Mouse (Mus musculus): ENCODE data around the gene Tmem270. TPM values are rescaled to one million over a fixed set of nuclear protein-coding genes. Genes with fewer than 3 reads are reported as not detected.

Gene Tmem270
- polyA plus RNA-seq, 1 experiment = 293 TPM

DNA sequence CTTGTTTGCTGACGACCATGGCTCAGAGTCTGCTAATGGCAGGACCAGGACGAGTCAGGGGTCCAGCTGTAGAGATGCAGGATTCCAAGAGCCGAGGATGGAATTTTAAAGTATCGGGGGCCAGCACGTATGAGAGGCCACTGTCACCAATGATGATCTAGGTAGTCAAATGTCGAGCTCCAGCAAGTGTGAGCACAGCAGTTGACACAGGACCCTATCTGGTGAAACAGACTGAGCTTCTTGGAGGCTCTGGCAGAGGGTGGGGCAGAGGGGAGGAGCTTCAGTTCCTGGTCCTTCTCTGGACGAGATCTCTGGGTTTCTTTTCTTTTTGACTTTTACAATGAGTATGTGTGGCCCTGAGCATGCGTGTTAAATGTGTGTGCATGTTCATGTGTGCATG lies 8.8 kb upstream of the Tmem270 start, which contains the start of gene Cldn13:
Gene Cldn13, minus strand, starts transcription at position 216 of the 400 bp plus-strand sequence.
- no peak for TF ChIP-seq POLR2A (IDR thresholded peaks at IDR 0.05; ENCODE audit: control insufficient read depth, low read depth, low read length)
- no peak for TF ChIP-seq CTCF (IDR thresholded peaks at IDR 0.05; ENCODE audit: control insufficient read depth, insufficient read depth, insufficient replicate concordance, low read depth, low read length)
- Histone ChIP-seq H3K4me3 (ENCODE audit: control insufficient read depth, low read depth, low read length) (peak within 1 kb of the TSS; percentile 56), H3K36me3 (ENCODE audit: control insufficient read depth, insufficient read depth, low read length) (no peaks in the 10 kb centered on the region), H3K4me1 (ENCODE audit: control insufficient read depth, insufficient read depth, low read length) (peaks cover 2% of the 10 kb centered on the region; the same call in 1 of the 2 replicates), H3K27ac (ENCODE audit: control insufficient read depth, insufficient read depth, low read depth, low read length) (no peak within 1 kb of the TSS), H3K27me3 (ENCODE audit: control insufficient read depth, insufficient read depth, low read length) (no peaks in the 10 kb centered on the region)

DNA sequence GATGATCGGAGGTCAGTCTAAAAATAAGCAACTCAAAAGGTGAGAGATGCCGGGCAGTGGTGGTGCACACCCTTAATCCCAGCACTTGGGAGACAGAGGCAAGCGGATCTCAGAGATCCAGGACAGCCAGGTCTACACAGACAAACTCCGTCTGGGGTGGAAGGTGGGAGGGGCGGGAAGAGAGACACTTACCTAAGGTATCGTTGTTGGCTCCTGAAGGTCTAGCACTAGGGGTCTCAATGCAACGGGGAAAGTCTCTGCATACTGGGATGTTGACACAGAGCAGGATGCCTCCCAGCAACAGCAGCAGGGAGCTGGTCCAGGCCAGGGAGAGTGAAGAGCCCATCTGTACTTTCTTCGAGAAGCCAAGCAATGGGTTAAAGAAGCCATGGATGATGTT lies 8.0 kb upstream of the Tmem270 start:
- H3K27me3 ChIP-seq (ENCODE audit: control insufficient read depth, insufficient read depth, low read length) = no peaks in the 10 kb centered on the region
- H3K27ac ChIP-seq (ENCODE audit: control insufficient read depth, insufficient read depth, low read depth, low read length) = no peak overlapping the region
- no peaks in the 10 kb centered on the region for H3K36me3 ChIP-seq (ENCODE audit: control insufficient read depth, insufficient read depth, low read length)
- H3K4me3 ChIP-seq (ENCODE audit: control insufficient read depth, low read depth, low read length) = peak overlapping the region; percentile 56
- no peak for TF ChIP-seq CTCF (IDR thresholded peaks at IDR 0.05; ENCODE audit: control insufficient read depth, insufficient read depth, insufficient replicate concordance, low read depth, low read length)
- TF ChIP-seq POLR2A (IDR thresholded peaks at IDR 0.05; ENCODE audit: control insufficient read depth, low read depth, low read length) = no peak
- H3K4me1 ChIP-seq (ENCODE audit: control insufficient read depth, insufficient read depth, low read length) = peaks cover 2% of the 10 kb centered on the region; the same call in 1 of the 2 replicates

DNA sequence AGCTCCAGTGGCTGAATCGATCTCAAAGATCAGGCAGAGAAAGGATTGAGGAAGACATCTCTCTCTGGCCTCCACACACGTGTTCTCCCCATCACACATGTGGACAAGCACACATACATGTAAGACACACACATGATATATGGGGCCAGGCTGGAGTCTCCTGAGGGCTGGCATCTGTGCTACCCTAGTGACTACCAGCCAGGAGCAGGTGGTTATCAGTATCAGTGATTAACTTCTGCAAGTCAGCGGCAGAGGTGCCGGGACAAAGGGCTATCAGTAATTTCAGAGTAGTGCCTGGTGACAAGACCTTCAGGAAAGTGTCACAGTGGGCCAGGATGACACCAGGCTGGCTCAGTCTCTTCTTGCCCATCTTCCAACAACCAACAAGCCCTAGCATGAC lies 7.2 kb upstream of the Tmem270 start:
- peaks cover 2% of the 10 kb centered on the region; the same call in 1 of the 2 replicates for H3K4me1 ChIP-seq (ENCODE audit: control insufficient read depth, insufficient read depth, low read length)
- H3K27me3 ChIP-seq (ENCODE audit: control insufficient read depth, insufficient read depth, low read length) = no peaks in the 10 kb centered on the region
- no peaks in the 10 kb centered on the region for H3K36me3 ChIP-seq (ENCODE audit: control insufficient read depth, insufficient read depth, low read length)
- TF ChIP-seq POLR2A (IDR thresholded peaks at IDR 0.05; ENCODE audit: control insufficient read depth, low read depth, low read length) (no peak), CTCF (IDR thresholded peaks at IDR 0.05; ENCODE audit: control insufficient read depth, insufficient read depth, insufficient replicate concordance, low read depth, low read length) (no peak)
- H3K4me3 ChIP-seq (ENCODE audit: control insufficient read depth, low read depth, low read length) = peak overlapping the region; percentile 56
- H3K27ac ChIP-seq (ENCODE audit: control insufficient read depth, insufficient read depth, low read depth, low read length) = no peak overlapping the region

DNA sequence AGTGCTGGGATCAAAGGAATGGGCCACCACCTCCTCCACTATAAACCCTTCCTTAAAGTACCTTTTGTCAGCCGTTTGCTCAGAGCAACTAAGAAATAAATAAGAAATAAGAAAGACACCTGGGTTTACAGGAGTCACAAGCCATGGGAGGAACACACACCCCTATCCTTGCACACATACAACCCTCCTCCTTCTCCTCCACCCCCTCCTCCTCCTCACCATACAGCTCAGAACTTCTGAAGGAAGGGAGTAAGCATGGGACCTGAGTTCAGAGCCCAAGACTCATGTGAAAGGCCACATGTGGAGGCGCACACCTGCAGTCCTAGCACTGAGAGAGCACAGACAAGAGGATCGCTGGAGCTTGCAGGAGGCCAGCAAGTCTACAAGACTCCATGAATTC lies 6.8 kb upstream of the Tmem270 start:
- peaks cover 2% of the 10 kb centered on the region; the same call in 1 of the 2 replicates for H3K4me1 ChIP-seq (ENCODE audit: control insufficient read depth, insufficient read depth, low read length)
- TF ChIP-seq POLR2A (IDR thresholded peaks at IDR 0.05; ENCODE audit: control insufficient read depth, low read depth, low read length) = no peak
- no peak for TF ChIP-seq CTCF (IDR thresholded peaks at IDR 0.05; ENCODE audit: control insufficient read depth, insufficient read depth, insufficient replicate concordance, low read depth, low read length)

DNA sequence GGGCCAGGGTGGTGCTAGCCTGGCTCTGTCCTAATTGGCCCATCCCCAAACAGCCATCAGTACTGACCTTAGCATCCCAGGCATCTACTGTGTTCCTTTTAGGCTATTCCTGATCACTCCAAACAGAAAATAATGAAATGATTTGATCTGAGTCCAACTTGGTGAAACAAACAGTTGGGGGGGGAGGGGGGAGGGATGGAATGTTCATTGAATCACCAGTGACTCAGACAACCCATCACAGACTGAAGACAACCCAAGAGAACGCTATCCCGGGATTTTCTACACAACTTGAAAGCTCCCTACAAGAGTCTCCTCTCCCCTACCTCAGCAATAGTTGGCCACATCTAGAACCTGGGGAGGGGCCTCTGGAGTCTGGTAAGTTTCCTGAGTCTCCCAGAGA lies 5.4 kb upstream of the Tmem270 start:
- TF ChIP-seq POLR2A (IDR thresholded peaks at IDR 0.05; ENCODE audit: control insufficient read depth, low read depth, low read length) = no peak
- no peak for TF ChIP-seq CTCF (IDR thresholded peaks at IDR 0.05; ENCODE audit: control insufficient read depth, insufficient read depth, insufficient replicate concordance, low read depth, low read length)
- Histone ChIP-seq H3K4me3 (ENCODE audit: control insufficient read depth, low read depth, low read length) (0 out of 2 replicates have a peak overlapping the region, but pooled peaks have one; percentile 6), H3K27ac (ENCODE audit: control insufficient read depth, insufficient read depth, low read depth, low read length) (no peak overlapping the region), H3K27me3 (ENCODE audit: control insufficient read depth, insufficient read depth, low read length) (no peaks in the 10 kb centered on the region), H3K36me3 (ENCODE audit: control insufficient read depth, insufficient read depth, low read length) (no peaks in the 10 kb centered on the region), H3K4me1 (ENCODE audit: control insufficient read depth, insufficient read depth, low read length) (peaks cover 2% of the 10 kb centered on the region; the same call in 1 of the 2 replicates)

More for the DNA sequence above, 6.8 kb upstream of the Tmem270 start:
- H3K27me3 ChIP-seq (ENCODE audit: control insufficient read depth, insufficient read depth, low read length) = no peaks in the 10 kb centered on the region
- H3K4me3 ChIP-seq (ENCODE audit: control insufficient read depth, low read depth, low read length) = peak overlapping the region; percentile 56
- H3K27ac ChIP-seq (ENCODE audit: control insufficient read depth, insufficient read depth, low read depth, low read length) = no peak overlapping the region
- no peaks in the 10 kb centered on the region for H3K36me3 ChIP-seq (ENCODE audit: control insufficient read depth, insufficient read depth, low read length)

DNA sequence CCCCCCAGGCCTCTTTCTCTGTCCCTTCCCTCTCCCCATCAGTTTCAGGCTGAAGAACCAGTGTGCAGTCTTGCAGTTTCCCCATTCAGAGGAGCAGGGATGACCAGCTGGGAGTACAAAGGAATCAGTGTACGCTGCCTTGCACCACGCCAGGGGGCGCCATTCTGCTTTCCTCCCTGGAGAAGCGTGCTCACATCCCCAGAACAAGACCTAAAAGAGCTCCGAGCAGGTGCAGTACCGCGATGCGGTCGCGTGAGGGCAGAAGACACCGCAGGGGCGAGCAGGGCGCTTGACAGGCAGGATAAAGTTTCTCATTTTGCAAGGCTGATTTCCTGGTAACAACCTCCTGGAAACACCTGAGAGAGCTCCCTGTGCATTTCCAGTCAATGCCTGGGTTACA lies 602 bp upstream of the Tmem270 start:
- Histone ChIP-seq H3K27ac (ENCODE audit: control insufficient read depth, insufficient read depth, low read depth, low read length) (no peak overlapping the region), H3K27me3 (ENCODE audit: control insufficient read depth, insufficient read depth, low read length) (no peaks in the 10 kb centered on the region), H3K4me3 (ENCODE audit: control insufficient read depth, low read depth, low read length) (peak overlapping the region; percentile 87), H3K4me1 (ENCODE audit: control insufficient read depth, insufficient read depth, low read length) (peaks cover 2% of the 10 kb centered on the region; the same call in 1 of the 2 replicates), H3K36me3 (ENCODE audit: control insufficient read depth, insufficient read depth, low read length) (no peaks in the 10 kb centered on the region)
- TF ChIP-seq POLR2A (IDR thresholded peaks at IDR 0.05; ENCODE audit: control insufficient read depth, low read depth, low read length) (no peak), CTCF (IDR thresholded peaks at IDR 0.05; ENCODE audit: control insufficient read depth, insufficient read depth, insufficient replicate concordance, low read depth, low read length) (peak; percentile 95)

DNA sequence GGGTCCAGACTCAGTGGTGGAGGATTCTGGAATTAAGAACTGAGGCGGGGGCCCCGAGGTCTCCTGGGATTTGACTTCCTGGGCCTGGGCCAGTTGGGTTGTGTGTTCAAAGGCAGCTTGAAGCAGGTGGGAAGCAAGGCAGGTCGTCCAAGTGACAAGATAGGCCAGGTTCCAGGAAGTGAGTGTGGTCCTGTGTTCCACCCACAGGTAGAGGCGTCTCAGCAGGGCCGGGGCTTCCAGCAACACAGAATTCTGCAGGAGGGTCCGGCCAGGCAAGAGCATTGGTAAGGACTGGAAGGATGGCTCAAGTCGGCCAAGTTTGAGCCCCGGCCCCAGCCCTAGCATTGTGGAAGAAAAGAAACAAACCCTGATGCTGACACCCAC lies 4.9 kb downstream of the Tmem270 start:
- Histone ChIP-seq H3K36me3 (ENCODE audit: control insufficient read depth, insufficient read depth, low read length) (no peaks in the 10 kb centered on the region), H3K27ac (ENCODE audit: control insufficient read depth, insufficient read depth, low read depth, low read length) (no peak overlapping the region), H3K4me1 (ENCODE audit: control insufficient read depth, insufficient read depth, low read length) (no peaks in the 10 kb centered on the region), H3K27me3 (ENCODE audit: control insufficient read depth, insufficient read depth, low read length) (no peaks in the 10 kb centered on the region), H3K4me3 (ENCODE audit: control insufficient read depth, low read depth, low read length) (no peak overlapping the region)
- no peak for TF ChIP-seq POLR2A (IDR thresholded peaks at IDR 0.05; ENCODE audit: control insufficient read depth, low read depth, low read length)
- TF ChIP-seq CTCF (IDR thresholded peaks at IDR 0.05; ENCODE audit: control insufficient read depth, insufficient read depth, insufficient replicate concordance, low read depth, low read length) = no peak

Measured in testis, adult 2 months (tissue).